Mouse (Mus musculus) gastrocnemius, postnatal 14 days (tissue): Measurements from ENCODE around the gene Fgfr2. TPM values are rescaled to one million over a fixed set of nuclear protein-coding genes. Genes with fewer than 3 reads are reported as not detected.

Source experiments
- DNase-seq: peaks from one replicate; pipeline ENCODE4 v3.0.0; 2021; ENCODE audit warnings: mixed read lengths
- intact Hi-C: fragments of 180-260 bp; cut with DNase I; formaldehyde crosslinking; loops from one replicate; pipeline ENCODE4 v1.15.1; 2025; ENCODE audit warnings: low total_unique reads
- total RNA-seq, 2 experiments: library from RNA; stranded (reverse); gene quantifications; 2 replicates each; pipeline ENCODE4 v1.2.3; 2021

Gene Fgfr2
- total RNA-seq, 2 experiments from 2014 or later: 1.2 to 1.8 TPM

GRCm38 (mm10) chr7:130648061-130648460 is 2475.1 kb downstream of the Fgfr2 start:
- no peak for DNase-seq
- intact Hi-C loops: no loop called here

- intact Hi-C loops: no loop called here
- DNase-seq: peak; percentile 82
Measured at GRCm38 (mm10) chr7:130646762-130647139, 2476.4 kb downstream of the Fgfr2 start.

GRCm38 (mm10) chr7:130645994-130646761 is 2477.0 kb downstream of the Fgfr2 start:
- DNase-seq: peak; percentile 82
- intact Hi-C loops: no loop called here

- intact Hi-C loops: no loop called here
- DNase-seq: peak; percentile 70
Measured at GRCm38 (mm10) chr7:130645332-130645993, 2477.7 kb downstream of the Fgfr2 start.

- intact Hi-C loops: no loop called here
- no peak for DNase-seq
Measured at GRCm38 (mm10) chr7:130640681-130641080, 2482.5 kb downstream of the Fgfr2 start.

- DNase-seq: no peak
- intact Hi-C loops: no loop called here
Measured at GRCm38 (mm10) chr7:130637811-130638210, 2485.3 kb downstream of the Fgfr2 start.

- no peak for DNase-seq
- intact Hi-C loops: no loop called here
Measured at GRCm38 (mm10) chr7:130636902-130637301, 2486.2 kb downstream of the Fgfr2 start.

- intact Hi-C loops: no loop called here
- no peak for DNase-seq
Measured at GRCm38 (mm10) chr7:130636274-130636673, 2486.9 kb downstream of the Fgfr2 start.

GRCm38 (mm10) chr7:130635212-130635611 is 2487.9 kb downstream of the Fgfr2 start:
- intact Hi-C loops: no loop called here
- no peak for DNase-seq

- DNase-seq: no peak
- intact Hi-C loops: no loop called here
Measured at GRCm38 (mm10) chr7:130634259-130634871, 2488.8 kb downstream of the Fgfr2 start.

GRCm38 (mm10) chr7:130632379-130632732 is 2490.8 kb downstream of the Fgfr2 start:
- intact Hi-C loops: no loop called here
- no peak for DNase-seq

GRCm38 (mm10) chr7:130631553-130632378 is 2491.4 kb downstream of the Fgfr2 start:
- peak; percentile 44 for DNase-seq
- intact Hi-C loops: no loop called here

- no peak for DNase-seq
- intact Hi-C loops: no loop called here
Measured at GRCm38 (mm10) chr7:130630956-130631355, 2492.2 kb downstream of the Fgfr2 start.

GRCm38 (mm10) chr7:130629999-130630398 is 2493.2 kb downstream of the Fgfr2 start:
- DNase-seq: no peak
- intact Hi-C loops: no loop called here

GRCm38 (mm10) chr7:130628601-130629000 is 2494.5 kb downstream of the Fgfr2 start:
- no peak for DNase-seq
- intact Hi-C loops: no loop called here

GRCm38 (mm10) chr7:130625361-130625760 is 2497.8 kb downstream of the Fgfr2 start:
- intact Hi-C loops: no loop called here
- no peak for DNase-seq

GRCm38 (mm10) chr7:130624299-130624698 is 2498.9 kb downstream of the Fgfr2 start:
- no peak for DNase-seq
- intact Hi-C loops: no loop called here

GRCm38 (mm10) chr7:130622359-130622758 is 2500.8 kb downstream of the Fgfr2 start:
- DNase-seq: peak; percentile 35
- intact Hi-C loops: no loop called here

- intact Hi-C loops: no loop called here
- DNase-seq: peak; percentile 40
Measured at GRCm38 (mm10) chr7:130621953-130622352, 2501.2 kb downstream of the Fgfr2 start.

- intact Hi-C loops: no loop called here
- DNase-seq: no peak
Measured at GRCm38 (mm10) chr7:130621068-130621467, 2502.1 kb downstream of the Fgfr2 start.
